Mouse (Mus musculus): Measurements from ENCODE around the gene Rnd1. TPM values are rescaled to one million over a fixed set of nuclear protein-coding genes. Genes with fewer than 3 reads are reported as not detected.

Rnd1 gene
- polyA plus RNA-seq, 1 experiment from 2014 or later: 3.1 TPM

GRCm38 (mm10) chr15:98647308-98647707 is 30.0 kb downstream of the Rnd1 start:
- Histone ChIP-seq H3K27ac (ENCODE audit: low read length) (no peak overlapping the region), H3K27me3 (replicated peaks; ENCODE audit: insufficient read depth, low read length) (no peaks in the 10 kb centered on the region), H3K4me3 (ENCODE audit: low read depth, low read length) (no peak overlapping the region), H3K36me3 (ENCODE audit: insufficient read depth, low read length) (peaks cover 72% of the 10 kb centered on the region), H3K4me1 (ENCODE audit: insufficient read depth, low read depth, low read length) (no peaks in the 10 kb centered on the region), H3K9ac (replicated peaks; ENCODE audit: low read depth) (no peak overlapping the region), H3K9me3 (ENCODE audit: low read length) (no peaks in the 10 kb centered on the region), H3K4me2 (replicated peaks; ENCODE audit: low read depth, low read length) (no peak overlapping the region)
- TF ChIP-seq EP300 (IDR thresholded peaks at IDR 0.05) (no peak), CTCF (IDR thresholded peaks at IDR 0.05) (no peak)
- ATAC-seq (no peak), DNase-seq (ENCODE audit: low spot score) (no peak)
- 83% methylated on average over 10 of the region's 10 CpGs for WGBS

DNA sequence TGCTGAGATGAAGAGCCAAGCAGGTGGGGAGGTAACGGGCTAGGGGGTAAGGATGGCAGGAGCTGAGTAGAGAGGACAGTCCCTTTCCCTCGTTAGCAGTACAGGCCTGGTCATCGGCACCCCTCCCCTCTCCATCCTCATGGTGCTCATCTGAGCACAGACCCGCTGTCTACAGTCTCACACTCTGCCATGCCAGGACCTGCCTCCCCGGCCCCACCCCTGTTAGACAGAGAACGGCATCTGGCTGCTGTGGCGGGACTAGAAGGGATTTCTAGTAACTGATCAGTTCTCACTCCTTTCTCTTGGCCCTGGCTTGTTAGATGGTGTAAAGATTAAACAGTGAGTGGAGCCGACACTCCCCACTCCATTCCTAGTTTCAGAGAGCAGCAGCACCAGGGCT is 30.5 kb downstream of the Rnd1 start:
- no peaks in the 10 kb centered on the region for H3K27me3 ChIP-seq (replicated peaks; ENCODE audit: insufficient read depth, low read length)
- H3K36me3 ChIP-seq (ENCODE audit: insufficient read depth, low read length): peaks cover 67% of the 10 kb centered on the region
- 82% methylated on average over 8 of the region's 8 CpGs for WGBS
- H3K4me3 ChIP-seq (ENCODE audit: low read depth, low read length): no peak overlapping the region
- ATAC-seq: no peak
- TF ChIP-seq EP300 (IDR thresholded peaks at IDR 0.05) (no peak), CTCF (IDR thresholded peaks at IDR 0.05) (no peak)
- no peak overlapping the region for H3K27ac ChIP-seq (ENCODE audit: low read length)
- no peak overlapping the region for H3K4me2 ChIP-seq (replicated peaks; ENCODE audit: low read depth, low read length)
- H3K9ac ChIP-seq (replicated peaks; ENCODE audit: low read depth): no peak overlapping the region
- DNase-seq (ENCODE audit: low spot score): no peak
- no peaks in the 10 kb centered on the region for H3K9me3 ChIP-seq (ENCODE audit: low read length)
- no peaks in the 10 kb centered on the region for H3K4me1 ChIP-seq (ENCODE audit: insufficient read depth, low read depth, low read length)

DNA sequence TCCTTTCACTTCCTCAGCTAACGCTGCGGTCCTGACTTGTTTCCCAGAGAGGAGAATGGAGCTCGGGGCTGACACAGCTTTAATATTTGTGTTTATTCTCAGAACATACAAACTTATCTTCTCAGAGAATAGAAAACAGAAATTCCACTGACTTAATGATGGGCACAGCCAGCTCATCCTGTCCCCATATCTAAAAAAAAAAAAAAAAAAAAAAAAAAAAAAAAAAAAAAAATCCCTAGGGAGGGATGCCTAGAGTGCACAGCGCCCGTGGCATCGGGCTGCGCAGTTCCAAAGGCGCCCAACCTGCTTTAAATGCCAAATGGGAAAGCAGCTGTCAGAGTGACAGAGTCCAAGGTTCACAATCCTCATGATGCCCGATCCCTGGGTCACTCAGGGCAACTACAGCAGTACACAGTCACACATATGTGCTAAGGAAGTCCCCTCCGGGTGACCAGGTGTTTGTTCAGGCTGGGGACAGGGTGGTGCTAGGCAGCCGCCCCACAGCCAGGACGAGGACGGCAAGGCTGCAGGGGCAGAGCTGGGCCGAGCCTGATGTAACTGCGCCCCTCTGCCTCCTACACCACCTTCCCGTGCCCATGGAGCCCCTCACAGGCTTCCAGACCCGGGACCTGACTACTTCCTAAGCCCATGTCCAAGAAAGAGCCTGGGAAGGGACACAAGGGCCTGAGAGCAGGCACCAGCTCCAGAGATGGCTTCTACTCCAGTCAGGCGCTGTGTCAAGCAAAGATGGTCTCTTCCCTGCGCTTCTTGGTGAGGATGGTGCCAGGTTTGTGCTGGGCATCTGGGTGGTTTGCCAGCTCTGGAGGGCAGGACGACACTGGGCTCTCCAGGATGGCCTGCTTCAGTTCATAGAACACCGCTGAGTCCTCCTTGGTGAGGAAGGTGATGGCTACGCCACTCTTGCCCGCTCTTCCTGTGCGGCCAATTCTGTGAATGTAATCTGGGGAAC is 31.9 kb downstream of the Rnd1 start:
- Histone ChIP-seq H3K9ac (replicated peaks; ENCODE audit: low read depth) (no peak overlapping the region), H3K4me2 (replicated peaks; ENCODE audit: low read depth, low read length) (no peak overlapping the region), H3K36me3 (ENCODE audit: insufficient read depth, low read length) (peaks cover 54% of the 10 kb centered on the region), H3K4me1 (ENCODE audit: insufficient read depth, low read depth, low read length) (no peaks in the 10 kb centered on the region), H3K27me3 (replicated peaks; ENCODE audit: insufficient read depth, low read length) (no peaks in the 10 kb centered on the region), H3K27ac (ENCODE audit: low read length) (no peak overlapping the region), H3K9me3 (ENCODE audit: low read length) (no peaks in the 10 kb centered on the region), H3K4me3 (ENCODE audit: low read depth, low read length) (no peak overlapping the region)
- ATAC-seq (no peak), DNase-seq (ENCODE audit: low spot score) (no peak)
- 83% methylated on average over 24 of the region's 24 CpGs for WGBS
- TF ChIP-seq CTCF (IDR thresholded peaks at IDR 0.05) (no peak), EP300 (IDR thresholded peaks at IDR 0.05) (no peak)

DNA sequence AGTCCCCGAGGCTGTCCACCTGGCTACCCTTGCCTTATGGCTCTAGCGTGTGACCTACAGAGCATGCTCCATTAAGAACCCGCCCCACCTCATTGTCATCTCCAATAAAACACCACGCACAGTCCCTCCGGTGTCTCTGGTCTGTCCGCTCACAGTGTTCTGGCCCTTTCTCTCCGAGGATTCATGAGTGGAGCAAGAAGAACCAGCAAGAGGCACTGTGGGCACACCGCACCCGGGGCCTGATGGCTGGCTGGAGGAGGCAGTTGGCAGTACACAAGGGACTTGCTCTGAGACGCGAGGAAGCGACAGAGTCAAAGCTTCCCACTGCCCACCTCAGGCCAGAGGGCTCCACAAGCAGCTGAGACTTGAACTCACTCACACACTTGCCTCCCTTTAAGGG is 32.9 kb downstream of the Rnd1 start:
- DNase-seq (ENCODE audit: low spot score): no peak
- Histone ChIP-seq H3K27me3 (replicated peaks; ENCODE audit: insufficient read depth, low read length) (no peaks in the 10 kb centered on the region), H3K4me3 (ENCODE audit: low read depth, low read length) (no peak overlapping the region), H3K9ac (replicated peaks; ENCODE audit: low read depth) (no peak overlapping the region), H3K4me2 (replicated peaks; ENCODE audit: low read depth, low read length) (no peak overlapping the region), H3K27ac (ENCODE audit: low read length) (no peak overlapping the region), H3K36me3 (ENCODE audit: insufficient read depth, low read length) (peaks cover 45% of the 10 kb centered on the region), H3K4me1 (ENCODE audit: insufficient read depth, low read depth, low read length) (no peaks in the 10 kb centered on the region), H3K9me3 (ENCODE audit: low read length) (no peaks in the 10 kb centered on the region)
- 84% methylated on average over 12 of the region's 12 CpGs for WGBS
- TF ChIP-seq EP300 (IDR thresholded peaks at IDR 0.05) (no peak), CTCF (IDR thresholded peaks at IDR 0.05) (no peak)
- no peak for ATAC-seq

DNA sequence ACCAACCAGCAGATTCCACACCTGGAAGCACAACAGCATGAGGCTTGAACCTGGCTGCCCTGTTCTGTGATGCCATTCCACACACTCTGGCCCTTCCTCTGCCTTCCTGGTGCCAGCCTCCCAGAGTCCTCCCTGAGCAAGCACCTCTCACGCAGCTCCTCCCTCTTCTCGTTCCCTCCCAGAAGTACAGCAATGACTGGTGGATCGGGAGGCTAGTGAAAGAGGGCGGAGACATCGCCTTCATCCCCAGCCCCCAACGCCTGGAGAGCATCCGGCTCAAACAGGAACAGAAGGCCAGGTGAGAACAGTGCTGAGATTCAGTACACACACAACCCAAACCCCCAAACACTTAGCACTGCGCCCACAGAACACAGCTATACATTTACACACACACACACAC is 37.1 kb downstream of the Rnd1 start:
- WGBS: 31% methylated on average over 8 of the region's 8 CpGs
- no peaks in the 10 kb centered on the region for H3K9me3 ChIP-seq (ENCODE audit: low read length)
- ATAC-seq (peak; percentile 89), DNase-seq (ENCODE audit: low spot score) (peak; percentile 82)
- H3K9ac ChIP-seq (replicated peaks; ENCODE audit: low read depth): no peak overlapping the region
- TF ChIP-seq CTCF (IDR thresholded peaks at IDR 0.05) (no peak), EP300 (IDR thresholded peaks at IDR 0.05) (no peak)
- H3K4me3 ChIP-seq (ENCODE audit: low read depth, low read length): no peak overlapping the region
- no peak overlapping the region for H3K27ac ChIP-seq (ENCODE audit: low read length)
- H3K36me3 ChIP-seq (ENCODE audit: insufficient read depth, low read length): 0 out of 2 replicates have a peak, but pooled peaks cover 6% of the 10 kb centered on the region
- no peaks in the 10 kb centered on the region for H3K27me3 ChIP-seq (replicated peaks; ENCODE audit: insufficient read depth, low read length)
- peaks cover 3% of the 10 kb centered on the region; the same call in 1 of the 2 replicates for H3K4me1 ChIP-seq (ENCODE audit: insufficient read depth, low read depth, low read length)
- no peak overlapping the region for H3K4me2 ChIP-seq (replicated peaks; ENCODE audit: low read depth, low read length)

DNA sequence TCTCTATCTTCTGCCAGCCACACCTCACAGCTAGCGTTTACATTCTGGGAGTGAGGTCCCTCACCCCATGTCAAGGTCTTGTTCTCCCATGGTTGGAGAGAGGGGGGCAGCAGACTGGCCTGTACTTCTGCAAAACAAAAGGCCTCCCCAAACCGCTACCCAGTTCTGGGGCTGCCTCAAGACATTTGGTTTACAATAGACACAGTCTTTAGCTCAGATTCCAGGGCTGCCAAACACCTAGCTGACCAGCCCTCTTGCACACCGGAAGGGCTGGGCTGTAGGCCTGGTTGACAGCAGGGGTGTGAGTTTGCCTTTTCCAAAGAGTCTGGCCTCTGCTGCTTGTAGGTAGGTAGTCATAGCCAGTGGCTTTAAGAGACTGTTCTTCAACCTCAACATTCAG is 40.1 kb downstream of the Rnd1 start:
- no peak overlapping the region for H3K9ac ChIP-seq (replicated peaks; ENCODE audit: low read depth)
- DNase-seq (ENCODE audit: low spot score): no peak
- no peaks in the 10 kb centered on the region for H3K9me3 ChIP-seq (ENCODE audit: low read length)
- peaks cover 13% of the 10 kb centered on the region for H3K27me3 ChIP-seq (replicated peaks; ENCODE audit: insufficient read depth, low read length)
- no peaks in the 10 kb centered on the region for H3K36me3 ChIP-seq (ENCODE audit: insufficient read depth, low read length)
- no peak overlapping the region for H3K27ac ChIP-seq (ENCODE audit: low read length)
- no peak overlapping the region for H3K4me2 ChIP-seq (replicated peaks; ENCODE audit: low read depth, low read length)
- peaks cover 11% of the 10 kb centered on the region; the same call in 1 of the 2 replicates for H3K4me1 ChIP-seq (ENCODE audit: insufficient read depth, low read depth, low read length)
- no peak overlapping the region for H3K4me3 ChIP-seq (ENCODE audit: low read depth, low read length)
- no peak for ATAC-seq
- no peak for TF ChIP-seq CTCF (IDR thresholded peaks at IDR 0.05)
- TF ChIP-seq EP300 (IDR thresholded peaks at IDR 0.05): no peak
- 57% methylated on average over 3 of the region's 3 CpGs for WGBS

All from lung, postnatal 0 days (tissue).